Mouse (Mus musculus) small intestine, adult 2 months (tissue): ENCODE measurements around the gene She.

Experiments
- CTCF ChIP-seq: fragments of 200-500 bp; IDR thresholded peaks from 2 replicates; pipeline ENCODE4 v1.5.1; 2012; ENCODE audit warnings: low read depth, mild to moderate bottlenecking, control low read depth, inconsistent platforms, low read length, moderate library complexity, mixed read lengths; ENCODE audit not compliant: insufficient replicate concordance, insufficient read length; ENCODE audit errors: extremely low read depth
- POLR2A ChIP-seq: fragments of 200-500 bp; IDR thresholded peaks from 2 replicates; pipeline ENCODE4 v1.6.1; 2012; ENCODE audit warnings: low read depth, mild to moderate bottlenecking, control low read depth, inconsistent platforms, low read length, moderate library complexity

- TF ChIP-seq CTCF (no peak), POLR2A (no peak)
Observed at GRCm38 (mm10) chr3:89899511-89899908, 68.3 kb downstream of the She start.
